Mouse (Mus musculus) natural killer cell, adult 2 months (primary cell): Measurements from ENCODE around the gene Pik3r6.
A peak's percentile ranks its signal among the peaks of the same experiment; 100 is the strongest.

Experiments used
- DNase-seq, 2 experiments: peaks; one replicate each; pipeline ENCODE4 v3.0.0; 2022; ENCODE audit warnings: low spot score in 2 of 2

The Pik3r6 gene

GRCm38 (mm10) chr11:68487720-68488119 lies 15.1 kb upstream of the Pik3r6 start:
- no peak for DNase-seq

DNA sequence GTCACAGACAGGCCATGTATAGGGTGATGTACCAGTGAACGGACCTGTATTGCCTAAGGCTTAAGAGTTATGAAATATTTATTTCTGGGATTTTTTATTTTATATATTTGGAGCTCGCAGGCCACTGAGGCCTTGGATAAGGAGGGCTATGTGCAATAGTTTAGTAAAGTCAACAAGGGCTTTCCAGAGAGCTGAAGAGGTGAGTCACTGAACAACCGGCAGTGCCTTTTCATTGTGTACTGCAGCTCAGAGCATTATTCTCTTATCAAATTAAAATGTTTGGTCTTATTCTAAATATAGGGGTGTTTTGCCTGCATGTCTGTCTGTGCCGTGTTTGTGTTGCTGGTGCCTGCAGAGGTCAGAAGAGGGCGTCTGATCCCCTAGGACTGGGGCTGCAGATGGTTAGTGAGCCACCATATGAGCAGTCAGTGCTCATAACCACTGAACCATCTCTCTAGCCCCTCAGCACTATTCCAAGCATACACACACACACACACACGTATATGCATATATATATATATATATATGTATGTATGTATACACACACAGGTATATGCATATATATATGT lies 14.5 kb upstream of the Pik3r6 start:
- no peak for DNase-seq

GRCm38 (mm10) chr11:68489236-68489635 lies 13.6 kb upstream of the Pik3r6 start:
- no peak for DNase-seq

DNA sequence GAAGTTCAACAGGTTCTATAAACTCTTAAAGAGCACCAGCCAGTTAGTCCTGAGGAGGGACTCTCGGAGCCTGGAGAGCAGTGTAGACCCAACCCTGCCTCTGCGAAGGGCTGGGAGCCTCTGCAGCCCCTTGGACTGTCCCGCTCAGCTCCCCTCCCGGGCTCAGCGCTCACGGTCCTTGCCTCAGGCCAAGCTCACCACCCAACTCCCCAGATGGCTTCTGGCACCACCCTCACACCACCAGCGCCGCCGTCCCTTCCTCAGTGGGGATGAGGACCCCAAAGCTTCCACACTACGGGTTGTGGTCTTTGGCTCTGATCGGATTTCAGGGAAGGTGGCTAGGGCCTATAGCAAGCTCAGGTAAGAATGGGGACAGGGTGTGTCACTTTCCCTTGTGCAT lies 10.2 kb upstream of the Pik3r6 start:
- no peak for DNase-seq

GRCm38 (mm10) chr11:68493760-68494159 lies 9.1 kb upstream of the Pik3r6 start:
- no peak for DNase-seq

- DNase-seq = no peak
Measured at GRCm38 (mm10) chr11:68497081-68497480, 5.7 kb upstream of the Pik3r6 start.

DNA sequence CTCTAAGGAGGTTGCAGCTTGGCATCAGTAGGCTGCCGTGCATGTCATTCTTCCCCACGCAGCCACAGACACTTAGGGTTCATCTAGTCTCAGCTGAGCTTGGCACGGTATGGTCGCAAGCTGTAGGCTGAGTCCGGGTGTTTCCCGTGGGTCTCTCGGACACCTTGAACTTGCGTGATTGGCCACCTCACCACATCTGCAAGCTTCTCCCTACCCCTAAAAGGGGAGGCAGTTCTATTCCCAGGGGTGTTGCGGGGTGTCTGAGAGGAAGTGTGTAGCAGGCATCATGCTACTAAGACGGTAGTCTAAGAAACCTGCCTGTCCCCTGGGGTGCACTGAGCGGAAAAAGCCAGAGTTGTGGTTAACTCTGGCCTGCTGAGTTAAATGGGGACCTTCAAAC lies 4.3 kb upstream of the Pik3r6 start:
- peak; percentile 55 to 84 for DNase-seq

- peak; percentile 61 to 62 for DNase-seq
Measured at GRCm38 (mm10) chr11:68498999-68499699, 3.7 kb upstream of the Pik3r6 start.

DNA sequence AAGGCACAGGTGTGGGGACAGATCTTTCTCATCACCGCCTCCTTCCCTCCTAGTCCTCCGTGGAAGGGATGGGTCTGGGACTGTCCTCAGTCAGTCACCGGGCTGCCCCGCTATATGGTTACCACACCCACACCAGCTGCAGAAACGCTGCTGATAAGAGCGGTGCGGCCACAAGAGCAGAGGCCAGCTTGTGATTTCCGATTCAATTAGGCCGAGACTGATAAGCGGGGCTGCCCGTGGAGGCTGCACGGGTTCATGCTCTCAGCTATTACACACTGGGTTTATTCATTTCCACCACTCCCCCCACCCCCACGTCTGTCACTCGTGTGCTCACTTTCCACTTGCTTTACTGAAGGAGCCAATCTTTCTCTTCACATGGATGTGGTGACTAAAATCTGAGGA lies 1.9 kb upstream of the Pik3r6 start:
- peak in 1 of 2 experiments; percentile 23 for DNase-seq

DNA sequence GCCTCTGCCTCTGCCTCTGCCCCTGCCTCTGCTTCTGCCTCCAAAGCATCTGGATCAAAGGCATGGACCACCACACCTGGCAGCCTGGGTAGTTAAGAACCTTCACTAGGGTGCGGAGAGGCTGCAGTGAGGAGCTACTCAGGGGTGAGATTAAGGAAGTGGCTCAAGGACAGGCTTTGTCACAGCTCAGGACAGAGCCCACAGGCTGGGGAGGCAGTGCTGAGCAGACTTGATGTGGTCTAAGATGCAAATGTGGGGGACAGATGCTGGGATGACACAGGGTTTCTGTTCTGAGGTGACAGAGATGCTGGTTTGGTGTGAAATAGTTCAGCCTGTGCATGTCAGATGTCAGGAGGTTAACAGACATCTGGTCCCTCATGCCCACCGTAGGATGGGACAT lies 411 bp upstream of the Pik3r6 start:
- peak; percentile 50 to 54 for DNase-seq

GRCm38 (mm10) chr11:68504913-68505312 lies 2.1 kb downstream of the Pik3r6 start:
- no peak for DNase-seq

GRCm38 (mm10) chr11:68507246-68507645 lies 4.4 kb downstream of the Pik3r6 start:
- no peak for DNase-seq

GRCm38 (mm10) chr11:68508619-68509018 lies 5.8 kb downstream of the Pik3r6 start:
- DNase-seq = no peak

DNA sequence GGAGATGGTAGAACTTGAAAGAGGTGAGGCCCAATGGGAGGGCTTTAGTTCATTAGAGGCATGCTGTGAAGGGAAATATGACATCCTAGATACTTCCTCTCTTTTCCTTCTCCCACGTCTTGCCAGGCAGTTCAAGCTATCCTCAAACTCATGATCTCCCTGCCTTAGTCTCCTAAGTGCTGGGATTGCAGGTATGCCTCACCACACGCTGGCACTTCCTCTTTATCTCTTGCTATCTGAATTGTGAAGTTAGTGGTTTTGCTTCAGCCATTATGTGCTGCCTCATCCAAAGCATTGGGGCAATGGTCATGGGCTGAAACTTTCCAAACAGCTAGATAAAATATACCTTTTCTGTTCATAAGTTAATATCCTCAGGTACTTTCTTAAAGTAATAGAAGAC lies 6.4 kb downstream of the Pik3r6 start:
- no peak for DNase-seq

DNA sequence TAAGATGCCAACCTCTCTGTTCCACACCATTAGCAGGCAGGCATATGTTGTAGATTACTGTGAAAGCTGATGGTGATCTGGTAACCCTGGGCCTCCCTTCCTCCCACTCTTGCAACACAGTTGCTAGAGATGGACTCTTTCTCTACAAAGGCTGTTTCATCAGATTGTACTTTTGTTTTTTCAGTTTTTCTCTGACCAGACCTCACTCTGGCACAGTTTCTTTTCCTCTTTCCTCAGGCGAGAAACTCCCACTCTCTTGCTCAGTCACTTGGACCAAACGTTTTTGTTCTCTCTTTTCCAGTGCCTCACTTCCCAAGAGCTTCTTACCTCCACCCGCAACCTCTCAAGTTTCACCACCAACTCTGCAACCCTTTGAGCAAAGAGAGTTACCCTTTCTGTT lies 11.2 kb downstream of the Pik3r6 start:
- no peak for DNase-seq

- no peak for DNase-seq
Measured at GRCm38 (mm10) chr11:68519362-68519761, 16.5 kb downstream of the Pik3r6 start.

DNA sequence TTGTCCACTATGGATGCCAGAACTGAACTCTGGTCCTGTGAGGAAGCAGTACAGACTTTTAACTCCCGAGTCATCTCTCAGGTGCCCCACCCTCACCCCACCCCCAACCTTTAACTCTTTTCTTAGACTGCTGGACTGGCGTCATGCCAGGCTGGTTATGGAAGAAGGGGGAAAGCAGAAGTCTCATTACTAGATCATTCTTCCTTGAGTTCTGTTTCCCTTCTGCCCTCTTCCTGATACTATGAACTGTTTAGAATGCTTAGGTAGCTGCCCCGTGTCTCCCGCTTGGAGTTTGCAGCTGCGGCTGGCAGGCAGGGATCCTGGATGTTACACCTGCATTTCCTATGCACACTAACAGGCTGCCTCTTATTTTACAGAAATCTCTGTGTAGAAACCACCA lies 17.0 kb downstream of the Pik3r6 start:
- no peak for DNase-seq

DNA sequence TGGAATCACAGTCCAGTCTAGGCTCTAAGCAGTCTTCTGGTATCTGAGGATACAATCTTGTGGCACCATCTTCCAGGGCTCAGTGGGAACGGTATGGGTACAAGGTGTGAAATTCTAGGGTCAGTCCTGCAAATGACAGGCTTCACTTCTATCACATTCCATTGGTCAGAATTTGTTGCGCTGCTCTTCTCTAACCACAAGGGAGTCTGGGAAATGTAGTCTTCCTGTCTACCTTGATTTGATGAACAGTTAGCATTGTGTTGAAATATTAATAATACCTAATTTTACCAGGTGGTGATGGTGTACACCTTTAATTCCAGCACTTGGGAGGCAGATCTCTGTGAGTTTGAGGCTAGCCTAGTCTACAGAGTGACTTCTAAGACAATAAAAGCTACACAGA lies 17.6 kb downstream of the Pik3r6 start:
- no peak for DNase-seq

- no peak for DNase-seq
Measured at GRCm38 (mm10) chr11:68521352-68521751, 18.5 kb downstream of the Pik3r6 start.

- no peak for DNase-seq
Measured at GRCm38 (mm10) chr11:68526441-68526840, 23.6 kb downstream of the Pik3r6 start.

DNA sequence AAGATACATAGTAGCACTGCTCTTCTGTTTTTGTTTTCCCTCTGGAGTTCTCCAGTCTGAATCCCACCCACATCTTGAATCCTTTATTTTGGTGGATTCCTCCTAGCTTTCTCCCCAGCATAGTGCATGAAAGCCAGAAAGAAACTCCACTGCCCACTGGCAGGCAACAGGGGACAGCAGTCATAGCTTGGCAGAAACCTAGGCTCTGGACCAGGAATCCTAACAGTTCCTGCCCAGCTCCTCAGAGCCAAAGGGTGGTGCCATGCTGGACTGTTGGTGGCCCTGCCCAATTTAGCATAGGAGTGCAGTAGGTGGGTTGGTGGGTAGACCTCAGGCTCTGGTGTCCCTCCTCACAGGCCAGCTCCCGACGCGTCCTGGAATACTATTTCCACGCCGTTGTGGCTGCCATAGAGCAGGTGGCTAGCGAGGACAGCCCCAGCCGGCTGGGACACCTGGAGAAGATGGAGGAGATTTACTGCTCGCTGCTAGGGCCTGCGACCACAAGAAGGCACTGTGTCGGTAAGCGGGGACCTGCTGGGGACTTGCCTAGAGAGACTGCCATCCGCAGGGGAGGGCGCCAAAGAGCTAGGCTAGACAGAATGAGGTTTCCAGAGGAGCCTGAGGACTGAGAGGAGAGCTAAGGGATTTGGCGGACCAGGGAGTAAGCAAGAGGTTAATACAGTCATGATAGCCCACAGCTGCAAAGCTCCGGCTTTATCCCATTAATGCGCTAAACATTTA lies 28.4 kb downstream of the Pik3r6 start:
- DNase-seq = peak in 1 of 2 experiments; percentile 30

DNA sequence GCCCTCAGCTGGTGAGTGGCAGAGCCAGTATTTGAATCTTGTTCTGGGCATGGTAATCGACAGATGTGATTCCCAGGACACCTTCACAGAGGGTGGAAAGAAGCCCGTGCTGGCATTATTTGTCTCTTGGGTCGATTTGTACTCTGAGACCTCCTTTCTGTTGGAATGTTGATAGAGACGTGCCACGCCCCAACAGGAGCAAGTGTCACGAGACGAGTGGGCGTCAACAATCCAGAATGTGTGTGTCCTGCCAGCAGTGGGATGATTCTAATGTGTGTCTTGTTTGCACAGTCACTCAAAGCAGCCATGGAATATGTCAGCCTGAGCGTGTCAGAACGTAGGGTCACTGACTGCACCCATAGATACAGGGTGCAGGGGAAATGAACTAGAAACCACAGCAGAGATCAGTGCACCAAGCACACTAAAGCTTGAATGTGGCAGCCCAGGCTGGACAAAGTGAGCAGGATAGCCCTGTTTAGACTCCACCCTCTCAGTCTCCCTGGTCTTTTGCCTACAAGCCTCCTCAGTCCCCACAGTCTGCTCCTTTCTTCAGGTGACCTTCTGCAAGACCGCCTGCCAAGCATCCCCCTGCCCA lies 29.2 kb downstream of the Pik3r6 start:
- no peak for DNase-seq

- no peak for DNase-seq
Measured at GRCm38 (mm10) chr11:68532773-68533172, 30.0 kb downstream of the Pik3r6 start.
